Mouse (Mus musculus): ENCODE measurements around the gene Gpc3.

Gpc3 gene

DNA sequence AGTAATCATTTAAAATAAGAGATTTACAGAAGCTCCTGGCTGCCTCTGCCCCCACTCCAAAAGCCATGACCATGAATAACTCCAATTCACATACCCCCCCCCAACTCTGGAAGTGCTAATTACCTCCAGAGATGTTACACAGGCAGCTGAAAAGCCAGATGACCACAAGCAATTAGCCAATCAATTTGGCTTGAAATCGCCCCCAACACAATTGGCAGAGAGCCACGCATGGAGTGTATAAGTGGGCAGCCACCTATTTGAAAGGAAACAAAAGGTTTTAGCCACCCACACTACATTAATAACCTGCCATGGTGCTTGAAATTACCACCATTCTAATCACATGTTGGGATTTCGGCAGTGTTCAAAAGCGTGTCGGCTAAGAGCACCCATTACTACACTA lies 55.2 kb downstream of the Gpc3 start:
- no peak for DNase-seq (ENCODE audit: low spot score in 2 of 2)

DNA sequence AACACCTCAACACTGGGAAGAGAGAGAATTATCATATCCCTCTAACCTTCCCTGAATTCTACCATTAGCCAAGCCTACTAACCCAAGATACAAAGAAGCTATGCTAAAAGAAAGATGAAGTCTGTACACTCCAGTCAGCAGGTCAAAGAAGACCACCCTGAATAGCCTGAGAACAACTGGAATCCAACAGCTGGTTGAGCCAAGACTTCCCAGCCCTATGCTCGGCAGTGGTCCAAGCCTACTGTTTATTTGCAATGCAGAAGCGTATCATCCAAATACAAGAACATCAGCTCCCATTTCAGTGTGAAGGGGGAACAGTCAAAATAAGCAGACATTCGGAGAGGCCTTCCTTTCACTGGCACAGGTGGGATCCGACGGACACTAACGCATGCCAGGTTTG lies 56.3 kb downstream of the Gpc3 start:
- DNase-seq (ENCODE audit: low spot score in 2 of 2), result peak in 1 of 2 experiments; percentile 11

DNA sequence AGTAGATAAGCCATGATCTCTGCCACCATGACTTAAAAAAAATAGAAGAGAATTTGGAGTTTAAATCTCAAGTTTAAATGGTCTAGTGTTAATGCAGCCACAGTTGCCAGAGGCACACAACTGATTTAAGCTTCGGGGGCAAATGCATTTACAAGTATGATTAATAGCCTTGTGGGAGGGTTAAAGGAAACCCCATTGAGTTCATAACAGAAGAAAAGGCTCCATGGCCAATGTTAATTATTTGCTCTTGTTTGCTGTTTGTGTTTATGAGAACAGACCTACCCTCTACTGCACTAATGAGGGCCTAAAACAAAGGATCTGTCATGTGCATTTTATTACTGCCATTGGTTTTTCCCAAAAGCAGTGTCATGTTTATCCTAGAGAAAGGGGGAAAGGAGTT lies 62.5 kb downstream of the Gpc3 start:
- no peak for DNase-seq (ENCODE audit: low spot score in 2 of 2)

DNA sequence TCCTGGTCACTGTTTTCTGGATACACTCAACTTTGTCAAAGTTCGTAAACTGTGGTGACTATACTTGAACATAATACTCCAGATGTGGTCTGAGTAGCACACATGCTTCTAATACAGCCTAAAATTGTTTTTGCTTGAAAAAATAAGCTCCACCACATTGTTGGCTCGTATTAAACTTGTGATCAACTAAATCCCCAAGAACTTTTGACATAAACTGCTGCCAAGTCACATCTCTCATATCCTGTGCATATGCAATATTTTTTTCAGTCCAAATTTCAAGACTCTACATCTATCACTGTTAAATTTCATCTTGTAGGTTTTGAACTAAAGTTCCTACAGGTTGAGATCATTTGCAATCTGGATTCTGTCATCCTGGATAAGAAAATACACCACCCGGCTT lies 69.1 kb downstream of the Gpc3 start:
- DNase-seq (ENCODE audit: low spot score in 2 of 2), result no peak

DNA sequence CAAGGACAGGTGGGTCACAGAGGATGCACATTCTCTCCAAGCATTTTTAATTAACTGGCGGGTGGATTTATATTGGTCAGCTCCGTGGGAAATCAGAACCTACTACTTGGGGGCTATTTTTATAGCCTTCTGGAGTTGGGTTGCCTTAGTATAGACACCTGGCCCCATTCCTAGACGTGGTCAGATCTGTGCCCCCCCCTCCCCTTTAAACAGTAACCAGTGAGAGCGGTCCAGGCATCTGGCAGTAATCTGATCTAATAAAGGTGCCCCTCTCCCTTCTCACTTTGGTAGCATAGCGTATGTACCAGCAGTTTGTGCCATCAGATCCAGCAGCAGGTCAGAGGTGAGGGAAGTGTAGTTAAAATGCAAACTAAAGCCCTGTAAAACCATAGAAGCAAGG lies 76.5 kb downstream of the Gpc3 start:
- DNase-seq (ENCODE audit: low spot score in 2 of 2), result no peak

DNA sequence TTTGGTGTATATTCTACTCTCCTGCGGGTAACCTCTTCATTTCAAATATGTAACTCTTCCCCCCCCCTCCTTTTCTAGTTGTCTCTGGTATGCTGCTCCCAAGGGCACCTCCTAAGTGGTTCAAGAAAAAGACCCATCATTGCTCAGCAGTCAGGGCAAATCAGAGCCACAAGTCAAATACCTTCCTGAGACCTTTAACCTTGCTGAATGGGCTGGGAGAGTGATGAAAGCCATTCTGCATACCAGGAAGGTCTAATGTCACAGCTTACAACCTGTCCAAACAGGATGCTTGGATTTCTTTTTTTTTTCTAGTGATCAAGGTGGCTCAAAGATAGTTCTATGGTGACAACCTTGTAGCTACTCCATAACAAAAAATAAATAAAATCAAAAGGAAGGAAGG lies 80.0 kb downstream of the Gpc3 start:
- DNase-seq (ENCODE audit: low spot score in 2 of 2), result no peak

DNA sequence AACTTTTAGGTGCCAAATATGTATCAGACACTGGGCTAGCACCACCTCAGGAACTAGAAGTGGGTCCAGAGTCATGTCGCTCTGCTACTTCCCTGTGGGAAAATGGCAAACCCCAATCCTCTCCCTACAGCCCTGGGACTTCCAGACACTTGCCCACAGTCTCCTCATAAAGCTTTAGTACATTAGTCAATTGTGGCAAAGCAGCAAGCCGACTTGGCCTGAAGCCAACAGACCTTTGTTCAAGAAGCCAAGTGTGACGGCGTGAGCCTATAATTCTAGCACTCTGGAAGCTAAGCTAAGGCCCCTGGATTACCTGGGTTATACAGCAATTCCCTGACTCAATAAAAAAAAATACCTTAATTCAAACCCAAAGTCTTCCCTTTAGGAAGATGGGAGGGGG lies 80.7 kb downstream of the Gpc3 start:
- DNase-seq (ENCODE audit: low spot score in 2 of 2), result no peak

DNA sequence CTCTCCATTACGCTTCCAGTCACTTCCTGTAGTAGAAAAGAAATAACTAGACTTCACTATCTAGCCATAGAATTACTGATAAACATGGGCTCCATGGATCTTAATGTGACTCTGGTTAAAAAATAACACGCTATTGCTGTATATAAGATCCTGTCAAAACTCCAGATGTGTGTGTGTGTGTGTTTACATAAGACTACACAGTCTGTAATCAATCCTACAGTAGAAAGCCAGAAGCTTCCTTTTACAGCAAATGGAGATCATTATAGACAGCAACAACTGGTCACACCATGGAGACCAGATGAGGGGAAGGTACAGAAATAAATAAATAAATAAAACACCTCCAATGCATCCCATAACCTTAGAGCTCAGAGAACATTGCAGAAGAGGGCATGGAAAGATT lies 81.6 kb downstream of the Gpc3 start:
- DNase-seq (ENCODE audit: low spot score in 2 of 2), result no peak

DNA sequence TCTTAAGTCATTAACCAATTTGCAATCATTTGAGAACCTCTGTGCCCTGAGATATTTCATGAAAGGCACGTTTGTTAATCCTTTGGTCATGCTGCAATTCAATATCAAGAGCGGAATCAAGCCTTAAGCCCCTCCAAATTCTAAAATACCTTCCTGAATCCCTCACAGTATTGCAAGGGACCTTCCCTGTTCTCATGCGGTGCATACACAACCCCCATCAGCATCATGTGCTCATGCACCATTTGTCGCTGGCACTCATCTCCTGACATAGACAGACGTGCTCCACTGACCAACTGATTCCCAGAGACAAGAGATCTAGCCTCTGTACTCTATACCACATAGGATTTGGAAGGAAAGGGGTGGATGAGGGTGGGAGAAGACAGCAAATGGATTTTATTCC lies 87.7 kb downstream of the Gpc3 start:
- DNase-seq (ENCODE audit: low spot score in 2 of 2), result no peak

DNA sequence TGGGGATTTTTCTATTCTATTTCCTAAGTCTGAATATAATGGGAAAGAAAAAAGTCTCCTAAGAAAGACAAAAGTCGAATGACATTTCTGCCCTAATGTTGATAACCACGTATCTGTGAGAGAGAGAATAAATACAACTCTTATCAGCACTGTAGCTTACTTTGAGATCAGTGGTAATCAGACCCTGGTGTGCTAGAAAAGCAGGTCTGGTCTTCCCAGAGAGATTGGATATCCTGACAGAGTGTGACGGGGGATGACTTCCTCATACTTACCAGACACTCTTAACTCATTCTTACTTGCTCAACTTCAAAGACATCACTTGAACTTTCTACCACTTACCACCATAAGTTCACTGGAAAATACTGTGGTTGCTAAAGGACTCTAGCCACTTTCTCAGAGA lies 88.6 kb downstream of the Gpc3 start:
- DNase-seq (ENCODE audit: low spot score in 2 of 2), result no peak

DNA sequence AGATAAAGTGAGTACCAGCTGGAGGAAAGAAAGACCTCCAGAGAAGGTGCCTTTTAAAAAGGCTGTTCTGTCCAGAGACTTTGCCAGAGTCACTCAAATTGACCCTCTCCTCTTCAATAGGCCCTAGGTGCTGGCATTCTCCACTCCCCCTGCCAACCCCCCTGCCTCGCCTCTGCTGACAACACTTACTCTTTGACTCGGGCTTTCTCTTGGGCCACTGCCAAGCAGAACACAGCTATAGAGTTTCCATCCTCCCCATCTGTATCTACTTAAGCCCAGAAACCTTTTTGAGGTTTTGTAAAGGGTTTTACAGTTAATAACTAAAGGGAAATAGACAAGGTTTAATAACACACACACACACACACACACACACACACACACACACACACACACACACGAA lies 99.2 kb downstream of the Gpc3 start:
- no peak for DNase-seq (ENCODE audit: low spot score in 2 of 2)

DNA sequence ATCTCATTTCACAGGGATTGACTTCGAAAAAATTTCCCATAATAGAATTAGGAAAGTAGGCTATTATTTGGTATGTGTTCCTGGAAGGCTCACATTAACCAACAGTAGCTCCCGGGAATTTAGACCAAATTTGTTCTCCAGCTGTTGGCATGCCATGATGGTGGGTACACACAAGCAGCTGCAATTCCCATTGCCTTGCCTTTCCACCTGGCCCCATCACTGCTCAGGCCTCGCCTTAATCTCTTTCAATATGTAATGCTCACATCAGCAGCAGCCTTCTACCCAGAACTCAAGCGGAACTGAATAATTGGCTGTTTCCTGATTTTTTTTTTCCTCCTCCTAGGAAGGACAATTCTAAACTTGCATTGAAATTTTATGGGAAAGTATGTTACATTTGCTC lies 102.6 kb downstream of the Gpc3 start:
- DNase-seq (ENCODE audit: low spot score in 2 of 2), result no peak

DNA sequence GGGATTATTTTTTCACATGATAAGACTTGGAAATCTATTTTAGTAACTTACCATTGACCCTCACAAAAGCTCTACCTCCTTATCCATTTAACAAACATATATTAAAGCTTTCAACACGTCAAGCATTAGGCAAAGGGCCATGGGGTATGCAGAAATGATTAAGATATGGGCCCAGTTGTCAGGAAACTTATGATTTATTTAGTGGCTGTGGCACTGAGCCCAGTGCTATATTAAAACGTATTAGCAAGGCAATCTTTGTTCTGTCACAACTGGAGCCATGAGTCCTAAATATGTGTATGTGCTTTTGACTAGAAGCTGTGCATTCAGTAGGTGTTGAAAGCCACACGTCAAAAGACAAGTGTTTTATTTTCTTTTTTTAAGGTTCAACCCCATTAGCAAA lies 109.9 kb downstream of the Gpc3 start:
- no peak for DNase-seq (ENCODE audit: low spot score in 2 of 2)

DNA sequence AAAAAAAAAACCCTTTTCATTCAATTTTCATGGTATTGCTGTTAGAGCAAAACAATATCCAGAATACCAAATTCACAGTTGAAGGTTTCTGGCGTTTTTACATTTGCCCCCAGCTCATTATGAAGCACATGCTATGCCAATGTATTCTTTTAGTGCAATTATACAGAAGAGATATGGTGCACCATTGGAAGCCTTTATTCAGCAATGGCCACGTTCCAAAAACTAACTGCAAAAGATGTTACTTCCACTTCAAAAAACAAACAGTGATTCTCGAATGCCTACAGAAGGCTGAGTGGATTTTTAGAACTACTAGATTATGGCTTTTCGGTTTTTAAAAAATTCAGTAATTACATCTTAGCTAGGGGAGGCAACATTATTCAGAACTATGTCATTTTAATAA lies 124.3 kb downstream of the Gpc3 start:
- no peak for DNase-seq (ENCODE audit: low spot score in 2 of 2)

DNA sequence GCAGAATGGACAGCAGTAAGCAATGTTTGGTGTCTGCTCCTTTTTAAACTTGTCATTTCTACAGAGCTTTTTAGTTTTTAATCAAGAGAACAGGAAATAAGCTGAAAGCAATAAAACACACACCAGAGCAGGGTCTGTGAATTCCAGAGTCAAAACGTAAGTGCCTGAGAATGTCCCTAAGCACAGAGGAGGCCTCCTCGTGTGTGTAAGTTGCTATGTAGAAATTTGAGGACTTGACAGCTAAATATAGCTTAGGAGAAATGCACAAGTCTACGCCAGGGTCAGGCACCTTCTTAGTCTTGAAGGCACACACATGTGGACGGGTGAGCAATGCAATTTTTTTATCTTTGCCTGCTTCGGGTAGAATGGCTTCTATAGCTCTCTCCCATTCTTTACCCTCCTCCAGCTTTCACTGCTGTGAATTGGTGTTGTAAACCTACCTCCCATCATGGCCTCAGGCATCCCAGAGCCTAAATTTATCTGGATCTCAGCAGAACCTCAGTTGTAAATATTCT lies 158.6 kb downstream of the Gpc3 start:
- DNase-seq (ENCODE audit: low spot score in 2 of 2), result no peak

DNA sequence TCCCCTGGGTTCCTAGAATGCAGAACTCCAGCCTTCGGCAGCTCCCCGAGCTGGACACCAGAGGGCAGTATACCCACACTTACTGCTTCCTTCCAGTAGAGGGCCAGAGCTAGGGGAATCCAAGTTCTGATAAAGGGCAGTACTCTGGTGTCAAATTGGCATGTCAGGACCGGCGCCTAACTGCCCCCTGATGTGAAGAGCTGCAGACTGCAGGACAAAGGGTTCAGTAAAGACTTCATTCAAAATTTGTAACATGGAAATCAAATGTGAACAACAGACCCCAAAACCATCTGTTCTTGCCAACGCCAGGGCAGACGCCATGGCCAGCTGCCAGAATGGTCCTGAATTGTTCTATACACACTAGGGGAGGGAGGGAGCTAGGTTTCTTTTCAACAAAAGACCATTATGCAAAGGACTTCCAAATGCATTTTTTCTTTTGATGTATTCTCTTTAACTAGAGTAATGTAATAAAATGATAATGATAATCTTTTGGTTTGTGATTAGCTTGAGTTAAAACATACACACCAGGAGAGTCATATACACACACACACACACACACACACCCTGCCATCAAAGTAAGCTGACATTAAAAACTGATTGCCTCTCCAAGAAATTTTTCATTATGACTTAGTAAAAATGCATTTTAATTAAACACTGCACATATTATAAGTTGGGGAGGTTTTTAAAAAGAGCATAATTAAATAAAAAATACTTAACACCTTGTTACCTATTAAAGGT lies 160.1 kb downstream of the Gpc3 start:
- peak; percentile 13 to 54 for DNase-seq (ENCODE audit: low spot score in 2 of 2)

DNA sequence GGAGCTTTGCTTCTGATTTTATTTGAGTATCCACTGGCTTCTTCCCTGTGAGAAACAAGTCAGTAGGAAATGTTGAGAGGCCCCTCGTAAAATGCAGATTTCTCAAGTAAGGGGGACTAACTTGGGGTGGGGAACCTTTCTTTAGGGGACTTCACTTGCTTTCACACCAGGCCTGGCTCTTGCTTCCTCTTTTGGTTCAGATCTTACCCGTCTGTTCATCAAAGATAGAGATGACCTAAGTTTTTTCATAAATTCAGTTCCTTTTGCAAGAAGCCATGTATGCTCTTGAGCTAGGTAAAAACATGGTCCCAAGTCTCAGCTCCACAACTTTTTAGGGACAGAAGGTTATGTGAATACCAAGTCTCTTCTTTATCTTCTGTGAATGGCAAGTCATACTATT lies 164.6 kb downstream of the Gpc3 start:
- DNase-seq (ENCODE audit: low spot score in 2 of 2), result no peak

DNA sequence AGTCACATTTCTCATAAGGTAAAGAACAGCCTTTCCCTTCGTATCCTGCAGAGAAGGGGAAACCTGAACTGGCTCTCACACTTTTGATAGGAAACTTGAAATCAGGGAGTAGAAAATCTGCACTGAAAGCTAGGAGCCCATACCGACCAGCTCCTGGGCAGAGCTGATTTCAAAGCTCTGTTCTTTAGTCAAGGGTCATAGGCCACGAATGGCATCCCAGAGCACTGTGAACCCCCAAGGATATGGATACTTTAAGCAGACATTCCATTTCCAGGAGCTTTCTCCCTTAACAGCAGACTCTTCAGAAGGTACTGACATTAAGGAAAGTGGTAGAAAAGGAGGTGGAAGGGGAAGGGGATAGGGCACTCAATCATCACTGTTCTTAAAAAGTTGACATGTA lies 165.3 kb downstream of the Gpc3 start:
- DNase-seq (ENCODE audit: low spot score in 2 of 2), result no peak

DNA sequence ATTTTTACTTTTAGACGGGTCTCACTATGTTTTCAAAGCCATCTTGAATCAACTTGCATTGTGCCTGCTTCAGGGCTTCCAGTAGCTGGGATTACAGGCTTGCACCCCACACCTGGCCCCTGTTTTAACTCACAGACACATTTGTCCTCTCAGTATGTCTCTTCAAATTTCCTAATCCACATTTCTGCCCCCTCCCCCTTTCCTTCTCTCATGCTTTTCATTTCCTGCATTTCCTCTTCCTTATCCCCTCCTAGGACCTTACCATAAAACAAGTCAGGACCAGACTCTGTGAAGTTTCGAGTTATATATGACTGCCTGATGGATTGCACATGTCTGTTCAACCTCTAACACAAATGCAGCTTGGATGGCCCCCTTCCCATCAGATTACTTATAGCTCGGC lies 167.2 kb downstream of the Gpc3 start:
- no peak for DNase-seq (ENCODE audit: low spot score in 2 of 2)

DNA sequence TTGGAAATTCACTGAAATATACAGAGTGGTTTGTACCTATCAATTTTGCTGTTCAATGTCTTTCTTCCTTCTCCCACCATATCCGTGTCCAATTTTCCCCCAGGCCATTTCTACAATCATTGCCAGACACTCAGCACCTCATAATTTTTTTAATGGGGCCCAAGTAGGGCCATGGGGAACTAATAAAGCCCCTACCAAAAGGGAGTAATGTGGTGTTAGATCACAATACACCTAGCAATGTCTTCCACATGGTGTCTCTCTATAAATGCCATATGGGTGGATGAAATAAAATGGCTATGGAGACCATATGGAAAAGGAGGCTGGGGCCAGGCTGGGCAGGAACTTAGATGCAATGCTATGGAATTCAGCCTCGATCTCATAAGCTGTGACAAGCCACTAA lies 168.8 kb downstream of the Gpc3 start:
- DNase-seq (ENCODE audit: low spot score in 2 of 2), result no peak

DNA sequence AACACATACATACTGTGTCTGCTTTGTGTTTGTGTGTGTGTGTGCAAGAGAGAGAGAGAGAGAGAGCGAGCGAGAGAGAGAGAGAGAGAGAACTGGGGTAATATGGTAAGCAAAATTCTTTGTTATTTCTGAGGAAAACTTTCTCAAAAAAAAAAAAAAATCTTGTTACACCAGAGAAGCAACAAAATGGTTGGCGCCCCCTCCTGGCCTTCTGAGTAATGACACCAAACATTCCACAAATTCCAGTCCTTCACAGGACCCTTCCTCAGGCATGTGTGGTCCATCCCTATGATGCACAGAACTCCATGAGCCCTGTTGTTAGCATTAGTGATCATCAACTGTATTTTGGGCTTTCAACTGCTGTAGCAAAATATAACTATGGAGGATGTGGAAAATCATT lies 172.0 kb downstream of the Gpc3 start:
- no peak for DNase-seq (ENCODE audit: low spot score in 2 of 2)

DNA sequence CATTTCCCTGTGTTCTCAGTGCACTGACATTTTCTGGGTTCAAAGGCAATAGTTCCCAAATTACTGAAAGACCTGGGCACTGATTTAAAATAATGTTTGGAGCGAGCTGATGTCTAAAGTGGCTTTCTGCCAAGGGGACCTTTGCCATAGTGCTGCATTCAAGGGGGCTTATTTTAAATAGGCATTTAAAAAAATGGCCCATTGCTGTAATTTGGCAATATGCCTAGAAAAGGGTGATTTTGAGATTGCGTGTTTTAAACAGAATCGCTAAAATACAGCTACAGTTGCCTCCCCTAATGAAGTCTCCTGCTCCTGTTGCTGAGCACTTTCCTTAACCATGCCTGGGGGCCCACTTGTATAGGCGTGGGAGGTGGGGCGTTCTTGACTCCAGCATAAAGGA lies 174.3 kb downstream of the Gpc3 start:
- DNase-seq (ENCODE audit: low spot score in 2 of 2), result no peak

DNA sequence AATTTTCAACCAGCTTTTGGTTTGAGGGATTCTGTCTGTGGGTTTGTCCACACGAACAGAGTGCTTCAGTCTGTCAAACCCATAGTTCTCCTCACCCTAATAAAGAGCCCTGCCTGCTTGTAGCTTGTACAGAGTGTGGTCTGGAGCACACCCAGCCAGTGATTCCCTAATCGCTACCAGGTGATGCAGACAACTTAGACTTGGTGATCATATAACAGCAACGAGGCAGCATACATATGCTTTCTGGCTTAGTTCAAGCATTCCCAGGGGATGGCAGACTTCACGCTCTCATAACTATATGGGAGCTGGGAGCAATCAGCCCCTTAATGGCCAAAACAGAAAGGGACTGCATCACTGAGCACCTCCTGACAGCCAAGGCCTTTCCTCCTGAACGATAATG lies 188.1 kb downstream of the Gpc3 start:
- DNase-seq (ENCODE audit: low spot score in 2 of 2), result no peak

DNA sequence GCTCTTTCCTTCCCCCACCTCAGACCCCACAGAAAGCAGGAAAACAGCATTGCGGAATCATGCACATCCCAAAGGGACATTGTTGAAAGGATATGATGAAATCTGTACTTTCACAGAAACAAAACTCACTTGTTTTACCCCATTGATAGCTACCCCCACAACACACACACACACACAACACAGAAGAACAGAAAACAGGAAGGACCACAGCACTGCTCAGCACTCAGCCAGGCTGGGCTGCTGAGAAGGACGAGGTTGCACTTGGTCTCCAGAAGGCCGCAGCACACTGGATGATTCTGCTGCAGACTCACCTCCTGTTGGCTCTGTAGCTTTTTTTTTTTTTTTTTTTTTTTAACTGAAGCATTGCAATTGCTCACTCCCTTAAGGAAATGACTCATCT lies 193.9 kb downstream of the Gpc3 start:
- DNase-seq (ENCODE audit: low spot score in 2 of 2), result peak; percentile 6 to 27

Measured in heart, adult 9 months (tissue).